Mouse (Mus musculus) telencephalon, adult 2 months (tissue): ENCODE results near the gene Pms2.

ENCODE experiments used
- DNase-seq: peaks from one replicate; pipeline ENCODE4 v3.0.0-alpha.2; 2011; ENCODE audit warnings: low read depth, low spot score

Pms2 gene

DNA sequence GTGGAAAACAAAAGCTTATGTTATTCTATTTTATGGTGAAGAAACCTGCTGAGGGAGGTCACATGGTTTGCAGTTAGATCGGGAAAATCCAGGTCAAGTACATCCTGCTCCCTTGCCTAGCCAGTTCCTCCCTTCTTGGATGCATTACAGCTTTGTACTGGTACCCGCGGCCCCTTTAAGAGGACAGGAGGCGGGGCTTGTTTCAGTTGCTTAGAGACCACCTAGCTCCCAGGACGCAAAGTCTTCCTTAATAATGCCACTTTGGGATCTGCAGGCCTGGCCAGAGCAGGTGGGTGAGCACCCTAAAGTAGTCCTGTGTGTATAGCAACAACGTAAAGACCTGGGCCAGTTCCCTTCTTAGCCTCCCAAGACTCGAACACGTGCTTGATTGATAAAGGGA is 23.1 kb downstream of the Pms2 start, which contains the start of gene Rsph10b:
Gene Rsph10b (plus strand): TSS at position 205 of the 400 bp plus-strand sequence.
- no peak for DNase-seq

DNA sequence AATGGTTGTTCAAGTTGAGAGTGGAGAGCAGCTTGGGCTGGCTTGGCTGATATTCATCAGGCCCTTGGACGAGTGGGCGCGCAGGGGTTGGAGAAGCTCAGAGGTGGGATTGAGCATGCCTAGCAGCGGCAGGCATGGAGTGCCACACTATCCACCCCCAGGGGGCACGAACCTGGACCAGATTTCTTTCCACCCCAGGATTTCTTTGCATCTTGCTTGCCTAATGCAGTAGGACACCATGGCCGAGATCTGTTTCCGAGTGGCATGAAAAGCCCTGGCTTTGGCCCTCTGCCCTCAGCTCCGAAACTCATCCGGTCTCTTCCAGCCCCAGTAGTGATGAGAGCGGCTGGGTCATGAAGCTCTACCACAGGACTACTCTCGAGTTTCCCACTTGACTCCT is 23.6 kb downstream of the Pms2 start:
- DNase-seq, result no peak

DNA sequence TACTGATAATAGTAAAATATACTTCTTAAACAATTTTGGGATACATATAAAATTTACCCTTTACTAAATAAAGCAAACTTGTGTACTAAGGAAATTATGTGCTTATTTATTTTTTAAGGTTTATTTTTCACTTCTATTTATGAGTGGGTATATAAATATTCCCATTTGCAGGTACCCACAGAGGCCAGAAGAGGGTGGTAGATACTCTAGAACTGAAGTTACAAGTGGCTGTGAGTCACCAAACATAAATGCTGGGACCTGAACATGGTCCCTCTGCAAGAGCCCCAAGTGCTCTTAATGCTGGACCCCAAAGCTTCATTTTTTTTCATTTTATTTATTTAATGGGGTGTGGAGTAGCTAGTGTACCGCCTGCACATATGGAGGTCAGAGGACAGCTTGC is 24.1 kb downstream of the Pms2 start:
- DNase-seq, result no peak

DNA sequence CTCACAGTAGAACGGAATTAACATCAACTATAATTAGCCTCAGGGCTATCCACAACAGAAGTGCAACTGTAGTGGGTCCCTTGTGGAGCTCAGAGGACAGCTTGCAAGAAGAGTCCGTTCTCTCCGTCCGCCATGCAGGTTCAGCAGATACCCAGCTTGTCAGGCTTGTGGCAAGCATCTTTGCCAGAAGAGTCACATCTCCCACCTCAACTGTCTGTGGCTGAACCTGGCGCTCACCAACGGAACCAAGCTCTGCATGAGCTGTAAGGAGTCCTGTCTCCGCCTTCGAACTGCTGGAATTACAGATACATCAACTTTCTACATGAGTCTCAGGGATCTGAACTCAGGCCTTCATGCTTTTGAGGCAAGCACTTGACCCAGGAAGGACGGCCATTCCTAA is 26.4 kb downstream of the Pms2 start:
- DNase-seq, result no peak

DNA sequence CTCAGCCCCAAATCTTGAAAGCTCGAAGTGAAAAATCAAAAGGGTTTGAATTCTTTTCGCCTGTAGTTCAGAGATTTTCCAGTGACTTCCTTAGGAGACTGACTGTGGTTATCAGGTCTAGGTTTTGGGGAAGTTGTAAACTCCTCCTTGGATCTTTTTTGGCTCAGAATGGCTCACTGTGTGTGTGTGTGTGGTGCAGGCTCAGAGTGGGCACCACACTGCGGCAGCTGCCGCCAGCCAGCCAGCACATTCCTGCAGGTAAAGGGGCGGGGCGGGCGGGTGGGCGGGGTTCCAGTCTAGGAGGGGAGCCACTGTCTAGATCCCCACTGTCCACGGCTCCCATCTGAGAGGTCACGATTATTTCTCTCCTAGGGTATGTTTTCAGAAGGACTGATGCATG is 31.8 kb downstream of the Pms2 start:
- DNase-seq, result peak; percentile 31

DNA sequence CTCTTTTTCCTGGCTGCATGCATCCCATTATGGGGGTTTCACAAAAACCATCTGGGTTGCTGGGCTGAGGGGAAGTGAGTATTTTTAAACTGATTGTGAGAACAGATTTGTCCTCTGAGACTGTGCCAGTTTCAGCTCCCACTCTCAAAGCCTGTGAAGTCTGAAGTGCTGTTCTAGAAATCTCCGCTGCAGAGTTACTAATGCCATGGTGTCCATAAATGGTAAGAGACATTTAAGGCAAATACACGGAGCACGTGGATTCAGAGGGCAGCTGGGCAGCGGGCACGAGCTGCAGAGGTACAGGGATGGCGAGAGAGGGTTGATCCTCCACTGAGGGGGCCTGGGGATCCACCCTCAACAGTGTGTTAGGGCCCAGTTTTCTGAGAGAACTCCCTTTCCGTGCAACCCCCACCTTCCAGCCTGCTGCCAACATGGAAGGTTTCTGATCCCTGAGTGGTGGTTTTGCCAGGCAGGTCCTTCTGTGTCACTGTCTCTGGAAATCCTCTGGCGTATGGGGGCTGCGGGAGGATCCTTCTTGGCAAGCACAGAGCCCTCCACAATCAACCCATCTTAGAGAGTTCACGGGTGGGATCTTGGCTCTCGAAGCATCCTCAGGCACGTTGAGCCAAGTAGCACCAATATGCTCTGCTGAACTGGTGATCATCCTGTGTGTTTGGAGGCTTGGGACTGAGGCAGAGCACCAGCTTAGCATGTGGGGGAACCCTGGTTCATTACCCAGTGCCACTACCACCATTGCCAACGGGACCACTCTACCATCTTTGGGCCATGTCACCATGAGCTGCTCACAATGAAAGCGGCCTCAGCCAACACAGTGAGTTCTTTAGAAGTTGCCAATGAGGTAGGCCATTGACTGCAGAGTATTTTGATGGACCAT is 33.7 kb downstream of the Pms2 start:
- DNase-seq, result peak; percentile 98

DNA sequence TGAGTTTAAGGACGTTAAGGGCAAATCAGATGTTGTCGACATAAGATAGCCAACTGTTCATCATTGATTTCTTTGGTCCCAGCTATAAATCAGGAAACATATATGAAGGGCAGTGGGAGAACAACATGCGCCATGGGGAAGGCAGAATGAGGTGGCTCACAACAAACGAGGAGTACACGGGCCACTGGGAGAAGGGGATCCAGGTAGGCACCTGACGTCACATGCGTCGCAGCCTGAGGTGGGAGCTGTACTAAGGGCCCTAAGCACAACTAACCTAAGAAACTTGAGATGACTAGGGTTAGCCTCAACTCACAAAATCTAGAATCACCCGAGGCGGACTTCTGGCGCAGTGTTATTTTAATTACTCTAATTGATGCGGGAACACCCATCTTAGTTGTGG is 38.6 kb downstream of the Pms2 start:
- DNase-seq, result no peak

DNA sequence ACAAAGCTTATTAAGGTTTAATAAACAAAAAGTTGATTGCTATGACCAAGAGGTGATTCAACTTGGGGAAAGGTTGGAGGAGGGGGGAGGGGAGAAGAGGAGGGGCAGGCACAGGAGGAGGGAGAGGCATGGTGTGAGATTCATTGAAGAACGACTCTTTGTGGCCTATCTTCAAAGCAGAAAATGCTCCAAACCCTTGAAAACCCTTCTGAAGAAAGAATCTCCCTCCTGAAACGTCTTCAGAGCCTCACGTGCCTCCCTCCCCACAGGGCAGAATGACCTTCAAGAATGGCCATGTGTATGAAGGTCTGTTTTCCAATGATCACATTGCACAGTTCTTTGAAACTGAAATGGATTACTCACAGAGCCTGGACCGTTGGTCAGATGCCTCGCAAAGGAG is 40.3 kb downstream of the Pms2 start:
- no peak for DNase-seq

DNA sequence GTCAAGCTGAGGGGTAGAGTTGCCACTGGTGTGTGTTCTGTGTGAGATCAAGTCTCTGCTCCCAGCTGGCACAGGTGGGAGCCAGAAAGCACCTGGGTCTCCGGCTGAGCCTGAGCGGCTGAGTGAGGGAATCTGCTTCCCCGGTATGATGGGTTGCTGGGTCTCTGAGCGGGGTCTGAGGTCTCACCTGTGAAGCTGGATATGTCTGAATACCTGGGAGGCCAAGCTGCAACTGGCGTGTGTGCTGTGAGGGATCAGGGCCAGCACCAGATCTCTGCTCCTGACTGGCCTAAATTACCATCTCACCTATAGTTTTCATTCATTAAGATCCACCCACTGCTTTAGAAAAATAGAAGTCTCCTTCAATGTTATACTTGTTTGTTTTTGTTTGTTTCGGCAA is 47.3 kb downstream of the Pms2 start:
- no peak for DNase-seq

DNA sequence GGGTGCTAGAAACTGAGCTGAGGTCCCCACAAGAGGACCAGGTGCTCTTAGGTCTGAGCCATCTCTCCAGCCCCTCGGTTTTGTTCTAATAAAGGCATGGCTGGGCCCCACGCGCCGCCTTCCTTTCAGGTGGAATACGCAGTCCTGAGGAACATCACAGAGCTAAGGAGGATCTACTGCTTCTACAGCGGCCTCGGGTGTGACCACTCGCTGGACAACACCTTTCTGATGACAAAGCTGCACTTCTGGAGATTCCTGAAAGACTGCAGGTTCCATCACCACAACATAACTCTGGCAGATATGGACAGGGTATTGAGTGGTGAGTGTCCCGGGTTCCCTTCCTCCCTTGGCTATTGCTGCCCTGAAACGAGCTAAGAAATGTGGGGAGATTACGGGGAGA is 49.8 kb downstream of the Pms2 start:
- no peak for DNase-seq

DNA sequence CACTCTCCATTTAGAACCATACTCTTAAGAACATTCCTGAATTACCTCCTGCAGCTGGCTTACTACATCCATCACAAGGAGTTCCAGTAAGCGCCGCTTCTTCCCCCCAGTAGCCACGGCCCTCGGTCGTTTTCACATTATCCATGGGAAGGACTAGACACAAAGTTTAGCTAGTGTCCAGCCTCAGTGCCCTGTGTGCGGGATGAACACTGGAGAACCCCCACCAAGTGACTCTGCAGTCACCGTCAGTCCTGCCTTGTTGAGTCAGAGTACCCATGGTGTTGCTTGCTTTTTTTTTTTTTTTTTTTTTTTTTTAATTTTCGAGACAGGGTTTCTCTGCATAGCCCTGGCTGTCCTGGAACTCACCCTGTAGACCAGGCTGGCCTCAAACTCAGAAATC is 51.4 kb downstream of the Pms2 start:
- no peak for DNase-seq

DNA sequence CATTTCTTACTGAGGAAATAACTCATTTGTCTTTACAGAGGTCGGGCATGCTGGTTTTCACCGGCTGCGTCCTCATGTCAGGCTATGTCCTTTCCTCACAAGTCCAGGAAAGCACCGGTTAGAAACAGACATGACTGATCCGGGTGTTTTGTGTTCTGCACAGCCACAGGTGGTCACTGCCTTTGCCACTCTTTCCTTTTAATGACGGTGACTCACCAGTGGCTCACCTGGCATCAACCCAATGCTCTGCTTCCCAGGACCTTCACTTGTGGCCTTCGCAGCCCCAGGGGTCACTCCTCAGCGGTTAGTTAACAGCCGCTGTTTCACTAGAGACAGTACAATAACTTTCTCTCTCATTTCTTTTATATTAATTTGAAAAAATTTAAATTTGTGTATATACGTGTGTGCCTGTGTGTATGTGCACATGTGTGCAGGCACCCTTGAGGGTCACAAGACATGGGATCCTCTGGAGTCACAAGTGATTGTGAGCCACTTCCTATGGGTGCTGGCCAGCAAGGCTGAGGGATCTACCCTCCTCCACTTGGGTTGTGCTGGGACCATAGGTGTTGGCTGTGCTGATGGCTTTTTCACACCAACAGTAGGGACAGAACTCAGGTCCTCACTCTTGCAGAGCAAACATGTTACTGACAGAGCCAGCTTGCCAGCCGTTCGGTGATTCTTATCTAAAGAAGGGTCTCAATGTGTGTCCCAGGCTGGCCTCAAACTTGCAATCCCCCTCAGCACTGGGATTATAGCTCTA is 56.0 kb downstream of the Pms2 start:
- no peak for DNase-seq

DNA sequence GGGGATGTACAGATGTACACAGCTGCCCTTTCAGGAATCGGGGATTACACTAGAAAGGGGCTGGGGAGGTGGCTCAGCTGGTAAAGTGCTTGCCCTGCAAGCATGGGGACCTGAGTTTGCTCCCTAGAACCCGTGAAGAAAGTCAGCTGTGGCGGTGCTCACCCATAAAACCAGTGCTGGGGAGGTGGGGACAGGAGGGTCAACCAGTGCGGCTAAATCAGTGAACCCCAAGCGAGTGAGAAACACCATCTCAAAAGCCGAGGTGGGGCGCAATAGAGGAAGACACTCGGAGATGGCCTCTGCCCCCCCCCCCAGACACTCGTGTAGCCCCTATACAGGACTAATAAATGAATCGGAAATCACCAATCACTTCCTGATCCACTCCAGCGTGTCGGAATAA is 56.9 kb downstream of the Pms2 start:
- no peak for DNase-seq

DNA sequence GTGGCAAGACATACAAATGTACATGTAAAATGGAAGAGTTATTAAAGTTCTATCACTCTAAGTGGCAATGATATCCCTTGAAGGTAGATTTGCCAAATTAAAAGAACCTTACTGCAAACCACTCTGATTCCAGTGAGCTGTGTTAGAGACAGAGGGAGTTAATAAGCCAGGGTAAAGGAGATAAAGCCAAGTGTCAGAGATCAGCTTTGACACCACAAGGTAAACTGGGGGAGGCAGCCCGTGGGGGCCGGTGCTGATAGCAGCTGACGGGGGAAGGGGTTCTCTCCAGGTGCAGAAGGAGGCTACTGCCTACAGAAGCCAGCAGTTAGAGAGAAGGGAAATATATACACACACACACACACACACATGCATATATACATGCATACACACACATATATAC is 62.9 kb downstream of the Pms2 start:
- no peak for DNase-seq

DNA sequence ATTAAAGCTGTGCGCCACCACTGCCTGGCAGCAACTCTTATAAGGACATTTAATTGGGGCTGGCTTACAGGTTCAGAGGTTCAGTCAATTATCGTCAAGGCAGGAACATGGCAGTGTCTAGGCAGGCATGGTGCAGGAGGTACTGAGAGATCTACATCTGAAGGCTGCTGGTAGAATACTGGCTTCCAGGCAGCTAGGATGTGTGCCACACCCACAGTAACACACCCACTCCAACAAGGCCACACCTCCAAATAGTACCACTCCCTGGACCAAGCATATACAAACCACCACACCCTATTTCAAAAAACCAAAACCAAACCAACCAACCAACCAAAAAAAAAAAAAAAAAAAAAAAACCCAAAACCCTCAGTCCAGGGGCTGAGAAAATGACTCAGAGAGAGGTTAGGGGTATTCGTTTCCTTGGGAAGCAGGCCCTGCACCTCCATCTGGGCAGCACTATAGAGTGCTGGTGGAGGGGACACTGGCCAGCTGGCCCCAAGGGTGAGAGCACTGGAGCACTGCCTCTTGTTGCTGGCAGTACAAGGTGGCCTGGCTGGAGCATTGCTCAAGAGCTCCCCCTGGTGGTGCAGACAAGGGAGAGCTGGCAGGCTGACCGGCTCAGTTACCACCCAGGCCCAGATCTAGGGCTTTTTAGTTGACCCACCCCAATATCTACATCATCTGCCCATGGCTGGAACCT is 65.3 kb downstream of the Pms2 start:
- DNase-seq, result peak; percentile 39

DNA sequence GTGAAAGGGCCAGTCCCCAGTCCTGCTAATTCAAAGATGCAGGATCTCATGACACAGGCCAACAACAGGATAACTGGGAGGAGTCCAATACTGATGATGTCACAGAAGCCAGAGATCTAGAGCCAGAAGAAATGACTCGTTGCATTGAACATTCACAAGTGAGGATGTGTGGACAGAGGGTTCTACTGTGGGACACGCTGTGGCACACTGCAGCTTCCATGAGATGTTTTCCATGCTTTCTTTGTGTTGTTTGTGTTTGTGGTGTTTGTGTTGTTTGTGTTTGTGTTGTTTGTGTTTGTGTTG is 65.8 kb downstream of the Pms2 start:
- no peak for DNase-seq

DNA sequence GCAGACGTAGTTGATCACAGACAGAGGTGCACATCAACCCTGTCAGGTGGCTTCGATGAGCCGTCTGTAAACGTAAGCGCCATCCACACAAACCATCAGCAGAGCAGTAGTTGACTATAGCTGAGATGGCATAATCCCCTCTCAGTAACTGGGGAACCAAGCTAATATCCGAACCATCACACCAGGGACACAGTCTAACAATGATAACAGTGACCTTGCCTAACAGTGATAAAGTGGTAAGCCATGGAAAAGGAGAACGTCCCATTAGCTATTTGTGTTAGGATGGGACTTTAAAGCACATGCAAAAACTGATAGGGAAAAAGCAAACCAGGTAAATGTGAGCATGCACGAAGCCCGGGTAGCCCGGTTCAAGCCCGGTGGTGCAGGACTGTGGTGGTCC is 66.5 kb downstream of the Pms2 start:
- DNase-seq, result no peak

DNA sequence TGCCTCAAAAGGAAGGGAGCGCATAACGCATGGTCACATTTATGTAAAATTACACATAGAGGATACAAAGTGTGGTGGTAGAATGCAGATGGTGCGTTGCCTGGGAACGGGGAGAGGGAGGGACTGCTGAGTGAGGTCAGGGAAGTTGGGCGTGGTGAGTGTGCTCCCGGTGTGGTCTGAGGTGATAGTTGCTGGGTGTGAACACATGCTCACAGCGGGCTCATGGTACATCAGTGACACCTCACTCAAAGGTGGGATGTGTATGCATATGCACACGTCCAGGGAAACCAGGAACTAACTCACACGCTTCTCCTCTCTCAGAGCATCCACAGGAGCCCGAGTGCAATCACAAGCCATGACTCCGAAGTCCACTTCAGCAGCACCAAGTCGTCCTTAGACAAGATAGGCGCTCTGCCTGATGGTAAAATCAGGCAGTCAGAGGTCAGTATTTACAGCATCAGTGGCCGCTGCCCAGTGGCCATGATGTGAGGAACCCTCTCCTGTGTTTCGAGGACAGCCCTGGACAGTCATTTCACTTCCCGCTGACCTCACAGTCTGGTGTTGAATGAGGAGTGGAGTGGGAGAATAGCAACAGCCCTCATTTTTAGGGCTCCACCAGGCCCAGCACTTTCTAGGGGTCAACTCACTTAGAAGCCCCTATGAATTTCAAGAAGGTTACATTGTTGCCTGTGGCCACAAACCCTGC is 67.1 kb downstream of the Pms2 start:
- DNase-seq, result no peak

DNA sequence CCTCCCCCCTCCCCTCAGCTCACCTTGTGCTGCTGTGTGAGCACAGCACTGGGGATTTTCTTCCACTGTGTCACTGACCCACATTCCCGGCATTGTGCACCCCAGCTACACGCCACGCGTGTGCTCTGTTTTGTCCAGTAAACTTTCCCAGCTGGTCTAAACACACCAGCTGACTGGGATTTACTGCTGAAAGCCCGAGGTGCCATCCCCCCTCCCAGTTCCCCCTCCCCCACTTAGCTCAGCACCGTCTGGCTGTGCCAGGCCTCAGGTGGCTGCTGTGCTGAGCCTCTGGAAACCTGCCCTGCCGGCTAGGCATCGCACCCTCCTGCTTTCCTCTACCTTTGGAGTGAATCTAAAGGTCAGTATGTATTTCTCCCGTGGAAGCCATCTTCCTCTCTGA is 71.1 kb downstream of the Pms2 start:
- no peak for DNase-seq

DNA sequence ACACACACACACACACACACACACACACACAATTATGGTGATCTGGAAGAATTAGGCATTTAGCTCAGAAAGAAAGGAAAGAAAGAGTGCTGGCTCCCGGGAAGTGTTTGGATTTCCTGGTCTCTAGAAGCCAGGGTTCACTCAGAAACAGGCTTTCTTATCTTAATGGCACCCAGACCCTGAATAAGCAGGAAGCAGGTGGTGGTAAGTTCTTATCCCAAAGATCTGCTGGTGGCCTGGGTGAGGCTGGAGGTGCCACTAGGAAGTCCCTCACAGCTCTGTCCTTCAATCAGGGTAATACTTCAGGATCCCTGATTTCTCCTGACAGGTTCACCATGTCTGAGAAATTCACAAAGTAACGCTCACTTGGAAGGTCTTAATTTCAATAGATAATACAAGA is 72.6 kb downstream of the Pms2 start:
- no peak for DNase-seq
